Mouse (Mus musculus) brain, adult 2 months (tissue): ENCODE data around the gene Stk11.

ENCODE experiments used
- DNase-seq: peaks from one replicate; pipeline ENCODE4 v3.0.0; 2011; ENCODE audit warnings: low read depth, low spot score

Gene Stk11

GRCm38 (mm10) chr10:80130403-80131031 lies 14.9 kb downstream of the Stk11 start:
- no peak for DNase-seq

- peak; percentile 81 for DNase-seq
Observed at GRCm38 (mm10) chr10:80131316-80131951, 15.8 kb downstream of the Stk11 start.

GRCm38 (mm10) chr10:80131952-80132350 lies 16.3 kb downstream of the Stk11 start:
- DNase-seq, result peak; percentile 59

GRCm38 (mm10) chr10:80133226-80133849 lies 17.7 kb downstream of the Stk11 start:
- no peak for DNase-seq

GRCm38 (mm10) chr10:80134421-80134820 lies 18.8 kb downstream of the Stk11 start:
- no peak for DNase-seq

- no peak for DNase-seq
Observed at GRCm38 (mm10) chr10:80135161-80135560, 19.6 kb downstream of the Stk11 start.

GRCm38 (mm10) chr10:80135641-80136040 lies 20.0 kb downstream of the Stk11 start:
- DNase-seq, result no peak

GRCm38 (mm10) chr10:80136179-80136951 lies 20.8 kb downstream of the Stk11 start:
- no peak for DNase-seq

GRCm38 (mm10) chr10:80136952-80137625 lies 21.5 kb downstream of the Stk11 start:
- DNase-seq, result peak; percentile 90

- DNase-seq, result peak; percentile 81
Observed at GRCm38 (mm10) chr10:80137626-80138552, 22.3 kb downstream of the Stk11 start.

- peak; percentile 91 for DNase-seq
Observed at GRCm38 (mm10) chr10:80138553-80139438, 23.2 kb downstream of the Stk11 start, which contains the start of gene Atp5d. Gene Atp5d, plus strand, starts transcription at chr10:80138632.

GRCm38 (mm10) chr10:80139439-80139775 lies 23.8 kb downstream of the Stk11 start:
- no peak for DNase-seq

GRCm38 (mm10) chr10:80139975-80140665 lies 24.5 kb downstream of the Stk11 start:
- DNase-seq, result no peak

- no peak for DNase-seq
Observed at GRCm38 (mm10) chr10:80140666-80141035, 25.0 kb downstream of the Stk11 start, which contains the start of gene Cbarp. Gene Cbarp, minus strand, starts transcription at chr10:80140835.

GRCm38 (mm10) chr10:80141243-80141642 lies 25.6 kb downstream of the Stk11 start:
- peak; percentile 99 for DNase-seq

- peak; percentile 100 for DNase-seq
Observed at GRCm38 (mm10) chr10:80141786-80142529, 26.4 kb downstream of the Stk11 start.

GRCm38 (mm10) chr10:80142530-80142925 lies 26.9 kb downstream of the Stk11 start:
- DNase-seq, result peak; percentile 56

- no peak for DNase-seq
Observed at GRCm38 (mm10) chr10:80143664-80144063, 28.1 kb downstream of the Stk11 start.
